Mouse (Mus musculus) midbrain, embryonic 12.5 days (tissue): ENCODE measurements around the gene Chac2. TPM values are rescaled to one million over a fixed set of nuclear protein-coding genes. Genes with fewer than 3 reads are reported as not detected.
"Not testable (repeated sequence)": the region's sequence is repeated elsewhere in the genome, so short reads cannot be mapped to it uniquely, and the experiment has no call there.

ENCODE experiments used
- ATAC-seq: fragments of 200-750 bp; cut with Nextera tagmentation; 2 replicates; pipeline ENCODE4 v1.8.0; 2017; ENCODE audit warnings: low read depth, moderate TSS enrichment, moderate library complexity; ENCODE audit not compliant: low FRiP score
- H3K27ac ChIP-seq: fragments of 300-500 bp; sonication (generic); replicated peaks from 2 replicates; pipeline ENCODE4 v1.5.1; 2016; ENCODE audit warnings: mild to moderate bottlenecking
- H3K27me3 ChIP-seq: fragments of 300-500 bp; sonication (generic); 2 replicates; pipeline ENCODE4 v1.6.1; 2016; ENCODE audit warnings: mild to moderate bottlenecking
- H3K36me3 ChIP-seq: fragments of 300-500 bp; sonication (generic); 2 replicates; pipeline ENCODE4 v1.6.1; 2016
- H3K4me1 ChIP-seq: fragments of 300-500 bp; sonication (generic); 2 replicates; pipeline ENCODE4 v1.6.1; 2016
- H3K4me2 ChIP-seq: fragments of 300-500 bp; sonication (generic); replicated peaks from 2 replicates; pipeline ENCODE4 v1.6.1; 2016; ENCODE audit warnings: mild to moderate bottlenecking, moderate library complexity
- H3K4me3 ChIP-seq: fragments of 300-500 bp; sonication (generic); 2 replicates; pipeline ENCODE4 v1.5.1; 2016; ENCODE audit warnings: mild to moderate bottlenecking
- H3K9ac ChIP-seq: fragments of 300-500 bp; sonication (generic); replicated peaks from 2 replicates; pipeline ENCODE4 v1.6.1; 2016; ENCODE audit warnings: mild to moderate bottlenecking, moderate library complexity
- H3K9me3 ChIP-seq: fragments of 300-500 bp; sonication (generic); 2 replicates; pipeline ENCODE4 v1.6.1; 2016; ENCODE audit warnings: mild to moderate bottlenecking
- WGBS: fragments of 180-500 bp; shearing (Covaris S2); methylation state at CpG from one replicate; pipeline ENCODE4 v1.1.7; 2016; 5-methylcytosine and 5-hydroxymethylcytosine counted together
- polyA plus RNA-seq: library from polyadenylated mRNA; unstranded; fragments of >200 nt; fragmentation: Nextera tagmentation; extraction: Ambion mirVana; gene quantifications from 2 replicates; pipeline ENCODE4 v1.2.1, GENCODE M21; 2016

Chac2 gene
- 16.7 and 16.8 TPM in 2 replicates for polyA plus RNA-seq

- ATAC-seq = peak; percentile 99
- Histone ChIP-seq H3K4me2 (peak within 1 kb of the TSS; percentile 83), H3K4me1 (peaks cover 6% of the 10 kb centered on the region; the same call in 1 of the 2 replicates), H3K27me3 (no peaks in the 10 kb centered on the region), H3K9me3 (no peaks in the 10 kb centered on the region), H3K9ac (peak within 1 kb of the TSS; percentile 68), H3K27ac (0 out of 2 replicates have a peak within 1 kb of the TSS, but pooled peaks have one; percentile 20), H3K4me3 (peak within 1 kb of the TSS; percentile 62), H3K36me3 (no peaks in the 10 kb centered on the region)
- 2% methylated on average over 22 of the region's 22 CpGs for WGBS
Measured at GRCm38 (mm10) chr11:30985877-30986624, at the start of gene Chac2. Gene Chac2, minus strand, starts transcription at chr11:30986350.

GRCm38 (mm10) chr11:31034958-31035357, 48.8 kb upstream of the Chac2 start:
- Histone ChIP-seq H3K9ac (no peak overlapping the region), H3K36me3 (peaks cover 9% of the 10 kb centered on the region; the same call in 1 of the 2 replicates), H3K4me2 (no peak overlapping the region), H3K4me3 (no peak overlapping the region), H3K4me1 (no peaks in the 10 kb centered on the region), H3K9me3 (no peaks in the 10 kb centered on the region; the same call in 1 of the 2 replicates), H3K27me3 (no peaks in the 10 kb centered on the region), H3K27ac (no peak overlapping the region)
- 90% methylated on average over 4 of the region's 4 CpGs for WGBS
- ATAC-seq = no peak

- H3K27ac ChIP-seq, H3K4me1 ChIP-seq, H3K36me3 ChIP-seq, H3K9me3 ChIP-seq, H3K4me3 ChIP-seq, H3K9ac ChIP-seq, H3K4me2 ChIP-seq, H3K27me3 ChIP-seq, ATAC-seq: not testable (repeated sequence)
- WGBS = 70% methylated on average over 15 of the region's 15 CpGs
Measured at GRCm38 (mm10) chr11:31017466-31017865, 31.3 kb upstream of the Chac2 start.

GRCm38 (mm10) chr11:31009668-31010067, 23.5 kb upstream of the Chac2 start:
- H3K4me3 ChIP-seq, H3K27me3 ChIP-seq, H3K4me1 ChIP-seq, H3K27ac ChIP-seq, H3K36me3 ChIP-seq, H3K9ac ChIP-seq, H3K9me3 ChIP-seq, ATAC-seq, H3K4me2 ChIP-seq: not testable (repeated sequence)
- 88% methylated on average over 1 of the region's 1 CpGs for WGBS

- no peaks in the 10 kb centered on the region for H3K9me3 ChIP-seq
- no peaks in the 10 kb centered on the region for H3K27me3 ChIP-seq
- 93% methylated on average over 4 of the region's 4 CpGs for WGBS
- H3K9ac ChIP-seq = no peak overlapping the region
- H3K27ac ChIP-seq = no peak overlapping the region
- no peak for ATAC-seq
- H3K4me1 ChIP-seq = no peaks in the 10 kb centered on the region
- no peak overlapping the region for H3K4me2 ChIP-seq
- H3K36me3 ChIP-seq = no peaks in the 10 kb centered on the region
- no peak overlapping the region for H3K4me3 ChIP-seq
Measured at GRCm38 (mm10) chr11:31001169-31001908, 15.2 kb upstream of the Chac2 start.

- Histone ChIP-seq H3K27me3 (no peaks in the 10 kb centered on the region), H3K4me3 (no peak overlapping the region), H3K9me3 (no peaks in the 10 kb centered on the region), H3K27ac (no peak overlapping the region), H3K4me1 (no peaks in the 10 kb centered on the region), H3K9ac (no peak overlapping the region), H3K36me3 (no peaks in the 10 kb centered on the region), H3K4me2 (no peak overlapping the region)
- no peak for ATAC-seq
- 87% methylated on average over 2 of the region's 2 CpGs for WGBS
Measured at GRCm38 (mm10) chr11:31000028-31000427, 13.9 kb upstream of the Chac2 start.

- Histone ChIP-seq H3K9me3 (no peaks in the 10 kb centered on the region), H3K27me3 (no peaks in the 10 kb centered on the region), H3K4me2 (no peak overlapping the region), H3K9ac (no peak overlapping the region), H3K4me3 (no peak overlapping the region), H3K27ac (no peak overlapping the region), H3K4me1 (no peaks in the 10 kb centered on the region), H3K36me3 (no peaks in the 10 kb centered on the region)
- 99% methylated on average over 2 of the region's 2 CpGs for WGBS
- no peak for ATAC-seq
Measured at GRCm38 (mm10) chr11:30998704-30999103, 12.6 kb upstream of the Chac2 start.

- WGBS = 90% methylated on average over 5 of the region's 5 CpGs
- ATAC-seq = no peak
Measured at GRCm38 (mm10) chr11:30998199-30998598, 12.0 kb upstream of the Chac2 start.

GRCm38 (mm10) chr11:30996670-30997069, 10.5 kb upstream of the Chac2 start:
- Histone ChIP-seq H3K9ac (no peak overlapping the region), H3K9me3 (no peaks in the 10 kb centered on the region), H3K4me1 (no peaks in the 10 kb centered on the region), H3K4me3 (no peak overlapping the region), H3K4me2 (no peak overlapping the region), H3K27me3 (no peaks in the 10 kb centered on the region), H3K27ac (no peak overlapping the region), H3K36me3 (no peaks in the 10 kb centered on the region)
- ATAC-seq = no peak
- WGBS = 93% methylated on average over 3 of the region's 3 CpGs

More at GRCm38 (mm10) chr11:30998199-30998598, 12.0 kb upstream of the Chac2 start:
- Histone ChIP-seq H3K27me3 (no peaks in the 10 kb centered on the region), H3K4me2 (no peak overlapping the region), H3K9ac (no peak overlapping the region), H3K36me3 (no peaks in the 10 kb centered on the region), H3K4me1 (no peaks in the 10 kb centered on the region), H3K4me3 (no peak overlapping the region), H3K27ac (no peak overlapping the region), H3K9me3 (no peaks in the 10 kb centered on the region)

GRCm38 (mm10) chr11:30986625-30987017, 471 bp upstream of the Chac2 start:
- Histone ChIP-seq H3K27ac (0 out of 2 replicates have a peak overlapping the region, but pooled peaks have one; percentile 20), H3K27me3 (no peaks in the 10 kb centered on the region), H3K9ac (peak overlapping the region; percentile 68), H3K4me2 (peak overlapping the region; percentile 83), H3K4me1 (peaks cover 6% of the 10 kb centered on the region; the same call in 1 of the 2 replicates), H3K9me3 (no peaks in the 10 kb centered on the region), H3K4me3 (peak overlapping the region; percentile 62), H3K36me3 (no peaks in the 10 kb centered on the region)
- peak; percentile 75 for ATAC-seq
- WGBS = 2% methylated on average over 2 of the region's 2 CpGs

GRCm38 (mm10) chr11:30985237-30985636, 913 bp downstream of the Chac2 start:
- 43% methylated on average over 2 of the region's 2 CpGs for WGBS
- Histone ChIP-seq H3K36me3 (no peaks in the 10 kb centered on the region), H3K9ac (no peak overlapping the region), H3K4me3 (no peak overlapping the region), H3K4me1 (peaks cover 6% of the 10 kb centered on the region; the same call in 1 of the 2 replicates), H3K9me3 (no peaks in the 10 kb centered on the region), H3K27me3 (no peaks in the 10 kb centered on the region), H3K4me2 (no peak overlapping the region), H3K27ac (no peak overlapping the region)
- no peak for ATAC-seq

- peak within 1 kb of the TSS; percentile 88 for H3K9ac ChIP-seq
- ATAC-seq = peak; percentile 99
- under 1% methylated on average over 40 of the region's 40 CpGs for WGBS
- peak within 1 kb of the TSS; percentile 82 for H3K27ac ChIP-seq
- H3K9me3 ChIP-seq = peaks cover 21% of the 10 kb centered on the region
- peak within 1 kb of the TSS; percentile 83 for H3K4me3 ChIP-seq
- H3K36me3 ChIP-seq = peaks cover 30% of the 10 kb centered on the region
- peaks cover 5% of the 10 kb centered on the region; the same call in 1 of the 2 replicates for H3K4me1 ChIP-seq
- peak within 1 kb of the TSS; percentile 80 for H3K4me2 ChIP-seq
- no peaks in the 10 kb centered on the region for H3K27me3 ChIP-seq
Measured at GRCm38 (mm10) chr11:30954279-30954725, 31.8 kb downstream of the Chac2 start, which contains the start of gene Erlec1. Gene Erlec1, minus strand, starts transcription at chr11:30954335.
